10 mouse cellular contexts compared by ENCODE assay signal in genomic region chr17:49690607-49691454, GRCm38 (mm10).
A peak's percentile ranks its signal among the peaks of the same experiment; 100 is the strongest.
DNase-seq lines count a peak whose midpoint lies in the region; ATAC-seq and TF ChIP-seq lines count a peak whose summit lies in the region.
"Had no signal": no experiment of that assay in that cellular context is flagged by ENCODE, and none has a peak within 500 bp of the region (broad histone marks: within the 10 kb centered on the region; RNA-seq: fewer than 3 reads in every experiment).

No protein-coding gene starts in this region.

- no peak overlapping the region for H3K9ac ChIP-seq in hindbrain, postnatal 0 days (replicated peaks; ENCODE audit: low read length)
- H3K9ac ChIP-seq in hindbrain, embryonic 11.5 days (ENCODE audit: low read depth, low read length): no peak overlapping the region
- H3K9ac ChIP-seq in intestine, embryonic 15.5 days: no peak overlapping the region
- H3K9ac ChIP-seq: kidney, embryonic 15.5 days had no signal

- H3K4me2 ChIP-seq in hindbrain, postnatal 0 days (ENCODE audit: low read depth, low read length): no peak overlapping the region
- H3K4me2 ChIP-seq in hindbrain, embryonic 11.5 days (replicated peaks; ENCODE audit: low read depth, low read length): no peak overlapping the region
- no peak overlapping the region for H3K4me2 ChIP-seq in intestine, embryonic 15.5 days (replicated peaks)
- H3K4me2 ChIP-seq: kidney, embryonic 15.5 days had no signal

- peak; percentile 48 for DNase-seq in hindbrain, postnatal 0 days (ENCODE audit: low spot score)
- DNase-seq in hindbrain, embryonic 11.5 days (ENCODE audit: low spot score): no peak
- DNase-seq in MN1 (ENCODE audit: low spot score): peak; percentile 88
- peak; percentile 16 for DNase-seq in ZHBTc4 (ENCODE audit: low read depth, low spot score)
- DNase-seq in adrenal gland, adult 8-10 months: no peak
- no peak for DNase-seq in liver
- DNase-seq in thymus, postnatal 4 days: no peak
- DNase-seq: gastrocnemius, postnatal 25 days had no signal

- no peak for TF ChIP-seq CTCF in hindbrain, postnatal 0 days (IDR thresholded peaks at IDR 0.05; ENCODE audit: low read depth)

- H3K4me3 ChIP-seq in hindbrain, postnatal 0 days (ENCODE audit: low read length): no peak overlapping the region
- no peak overlapping the region for H3K4me3 ChIP-seq in hindbrain, embryonic 11.5 days (ENCODE audit: low read depth, low read length)
- H3K4me3 ChIP-seq in intestine, embryonic 15.5 days (replicated peaks): no peak overlapping the region
- H3K4me3 ChIP-seq: kidney, embryonic 15.5 days had no signal

- no peak overlapping the region for H3K27ac ChIP-seq in hindbrain, postnatal 0 days
- H3K27ac ChIP-seq in hindbrain, embryonic 11.5 days (ENCODE audit: low read depth, low read length): no peak overlapping the region
- H3K27ac ChIP-seq in intestine, embryonic 15.5 days: no peak overlapping the region
- H3K27ac ChIP-seq: kidney, embryonic 15.5 days had no signal

- H3K4me1 ChIP-seq in hindbrain, postnatal 0 days (ENCODE audit: insufficient read depth, low read length): no peaks in the 10 kb centered on the region
- no peaks in the 10 kb centered on the region for H3K4me1 ChIP-seq in hindbrain, embryonic 11.5 days (replicated peaks; ENCODE audit: control insufficient read depth, insufficient read depth, low read length)
- no peaks in the 10 kb centered on the region; the same call in 1 of the 2 replicates for H3K4me1 ChIP-seq in intestine, embryonic 15.5 days (replicated peaks)

- ATAC-seq in hindbrain, postnatal 0 days: no peak
- ATAC-seq in hindbrain, embryonic 11.5 days (ENCODE audit: low FRiP score): no peak
- ATAC-seq in intestine, embryonic 15.5 days: peak; percentile 51; the same call in 1 of the 2 replicates

- H3K27me3 ChIP-seq in hindbrain, postnatal 0 days (ENCODE audit: insufficient read depth, low read length): no peaks in the 10 kb centered on the region
- H3K27me3 ChIP-seq in hindbrain, embryonic 11.5 days (ENCODE audit: control insufficient read depth, insufficient read depth, low read length): no peaks in the 10 kb centered on the region
- no peaks in the 10 kb centered on the region for H3K27me3 ChIP-seq in intestine, embryonic 15.5 days (replicated peaks)
- H3K27me3 ChIP-seq: kidney, embryonic 15.5 days had no signal

- H3K36me3 ChIP-seq in hindbrain, postnatal 0 days (ENCODE audit: insufficient read depth, low read length): no peaks in the 10 kb centered on the region
- H3K36me3 ChIP-seq in hindbrain, embryonic 11.5 days (ENCODE audit: control insufficient read depth, insufficient read depth, low read length): no peaks in the 10 kb centered on the region
- no peaks in the 10 kb centered on the region for H3K36me3 ChIP-seq in intestine, embryonic 15.5 days
- H3K36me3 ChIP-seq: kidney, embryonic 15.5 days had no signal

- WGBS in hindbrain, postnatal 0 days: 46% methylated on average over 10 of the region's 10 CpGs
- 59% methylated on average over 10 of the region's 10 CpGs for WGBS in hindbrain, embryonic 11.5 days
- 52% methylated on average over 10 of the region's 10 CpGs for WGBS in intestine, embryonic 15.5 days

- no peaks in the 10 kb centered on the region for H3K9me3 ChIP-seq in hindbrain, postnatal 0 days (ENCODE audit: low read length)
- H3K9me3 ChIP-seq in hindbrain, embryonic 11.5 days (ENCODE audit: control insufficient read depth, low read length): no peaks in the 10 kb centered on the region
- no peaks in the 10 kb centered on the region for H3K9me3 ChIP-seq in intestine, embryonic 15.5 days
- H3K9me3 ChIP-seq: kidney, embryonic 15.5 days had no signal

Comparison
In these comparisons a context has a peak if more than half of its experiments do, and no peak if none do; other contexts are left out.
1. DNase-seq: peak in hindbrain, postnatal 0 days (single experiment), MN1 (single experiment) and ZHBTc4 (single experiment); none in hindbrain, embryonic 11.5 days (single experiment), adrenal gland, adult 8-10 months (single experiment), liver (single experiment) and thymus, postnatal 4 days (single experiment).